Mouse (Mus musculus) forebrain, postnatal 0 days (tissue): Measurements from ENCODE around the gene Il21r. TPM values are rescaled to one million over a fixed set of nuclear protein-coding genes. Genes with fewer than 3 reads are reported as not detected.

ENCODE experiments used
- ATAC-seq: fragments of 200-750 bp; cut with Nextera tagmentation; 2 replicates; pipeline ENCODE4 v1.8.0; 2017; ENCODE audit warnings: mild to moderate bottlenecking, moderate library complexity
- DNase-seq: peaks from one replicate; pipeline ENCODE4 v3.0.0-alpha.2; 2015
- H3K27ac ChIP-seq: fragments of 300-500 bp; sonication (generic); 2 replicates; pipeline ENCODE4 v1.5.1; 2014; ENCODE audit warnings: low read depth, mild to moderate bottlenecking, antibody characterized with exemption, low read length, moderate library complexity, mixed read lengths
- H3K27me3 ChIP-seq: fragments of 300-500 bp; sonication (generic); 2 replicates; pipeline ENCODE4 v1.6.1; 2014; ENCODE audit warnings: mild to moderate bottlenecking, low read length, mixed read lengths; ENCODE audit not compliant: insufficient read depth
- H3K36me3 ChIP-seq: fragments of 300-500 bp; sonication (generic); 2 replicates; pipeline ENCODE4 v1.6.1; 2014; ENCODE audit warnings: mild to moderate bottlenecking, moderate library complexity; ENCODE audit not compliant: insufficient read depth
- H3K4me1 ChIP-seq: fragments of 300-500 bp; sonication (generic); 2 replicates; pipeline ENCODE4 v1.6.1; 2014; ENCODE audit warnings: antibody characterized with exemption; ENCODE audit not compliant: insufficient read depth
- H3K4me2 ChIP-seq: fragments of 300-500 bp; sonication (generic); 2 replicates; pipeline ENCODE4 v1.6.1; 2014; ENCODE audit warnings: low read depth, mild to moderate bottlenecking, moderate library complexity
- H3K4me3 ChIP-seq: fragments of 300-500 bp; sonication (generic); 2 replicates; pipeline ENCODE4 v1.5.1; 2014; ENCODE audit warnings: low read depth, low read length, mixed read lengths
- H3K9ac ChIP-seq: fragments of 300-500 bp; sonication (generic); 2 replicates; pipeline ENCODE4 v1.6.1; 2014; ENCODE audit warnings: mild to moderate bottlenecking
- H3K9me3 ChIP-seq: fragments of 300-500 bp; sonication (generic); 2 replicates; pipeline ENCODE4 v1.6.1; 2016; ENCODE audit warnings: low read length
- CTCF ChIP-seq: sonication (generic); IDR thresholded peaks from 2 replicates; pipeline ENCODE4 v1.5.1; 2016; ENCODE audit warnings: antibody characterized with exemption, control low read depth, low read depth
- WGBS: fragments of 180-500 bp; shearing (Covaris S2); extraction: QIAGEN DNeasy Blood & Tissue Kit; methylation state at CpG from one replicate; pipeline ENCODE4 v1.1.7; 2014; 5-methylcytosine and 5-hydroxymethylcytosine counted together
- polyA plus RNA-seq: library from polyadenylated mRNA; unstranded; fragments of >200 nt; fragmentation: Nextera tagmentation; extraction: Ambion mirVana; gene quantifications from 2 replicates; pipeline ENCODE4 v1.2.1, GENCODE M21; 2015
- total RNA-seq: library from RNA; depleted of rRNA; stranded (reverse); fragments of >200 nt; gene quantifications from 2 replicates; pipeline ENCODE4 v1.2.3, GENCODE M21; 2014; rRNA removed

The Il21r gene
- total RNA-seq (0.95 and 1.2 TPM in 2 replicates), polyA plus RNA-seq (0.21 and 0.23 TPM in 2 replicates)

GRCm38 (mm10) chr7:125603185-125603631, at the start of gene Il21r:
Il21r (plus strand) TSS chr7:125603429.
- no peaks in the 10 kb centered on the region for H3K4me1 ChIP-seq
- no peaks in the 10 kb centered on the region for H3K36me3 ChIP-seq
- TF ChIP-seq CTCF: no peak
- ATAC-seq (no peak), DNase-seq (no peak)
- no peak within 1 kb of the TSS for H3K4me2 ChIP-seq
- H3K9ac ChIP-seq: no peak within 1 kb of the TSS
- no peak within 1 kb of the TSS for H3K27ac ChIP-seq
- H3K4me3 ChIP-seq: no peak within 1 kb of the TSS
- no peaks in the 10 kb centered on the region for H3K27me3 ChIP-seq
- H3K9me3 ChIP-seq: no peaks in the 10 kb centered on the region
- 84% methylated on average over 11 of the region's 11 CpGs for WGBS

GRCm38 (mm10) chr7:125553653-125554428, 49.4 kb upstream of the Il21r start:
- no peak for TF ChIP-seq CTCF
- 0 out of 2 replicates have a peak overlapping the region, but pooled peaks have one; percentile 98 for H3K4me2 ChIP-seq
- H3K36me3 ChIP-seq: no peaks in the 10 kb centered on the region
- H3K4me1 ChIP-seq: peaks cover 11% of the 10 kb centered on the region; the same call in 1 of the 2 replicates
- H3K27ac ChIP-seq: no peak overlapping the region
- H3K4me3 ChIP-seq: no peak overlapping the region
- 82% methylated on average over 13 of the region's 13 CpGs for WGBS
- no peaks in the 10 kb centered on the region for H3K9me3 ChIP-seq
- H3K27me3 ChIP-seq: peaks cover 16% of the 10 kb centered on the region
- DNase-seq (no peak), ATAC-seq (no peak)
- no peak overlapping the region for H3K9ac ChIP-seq

DNA sequence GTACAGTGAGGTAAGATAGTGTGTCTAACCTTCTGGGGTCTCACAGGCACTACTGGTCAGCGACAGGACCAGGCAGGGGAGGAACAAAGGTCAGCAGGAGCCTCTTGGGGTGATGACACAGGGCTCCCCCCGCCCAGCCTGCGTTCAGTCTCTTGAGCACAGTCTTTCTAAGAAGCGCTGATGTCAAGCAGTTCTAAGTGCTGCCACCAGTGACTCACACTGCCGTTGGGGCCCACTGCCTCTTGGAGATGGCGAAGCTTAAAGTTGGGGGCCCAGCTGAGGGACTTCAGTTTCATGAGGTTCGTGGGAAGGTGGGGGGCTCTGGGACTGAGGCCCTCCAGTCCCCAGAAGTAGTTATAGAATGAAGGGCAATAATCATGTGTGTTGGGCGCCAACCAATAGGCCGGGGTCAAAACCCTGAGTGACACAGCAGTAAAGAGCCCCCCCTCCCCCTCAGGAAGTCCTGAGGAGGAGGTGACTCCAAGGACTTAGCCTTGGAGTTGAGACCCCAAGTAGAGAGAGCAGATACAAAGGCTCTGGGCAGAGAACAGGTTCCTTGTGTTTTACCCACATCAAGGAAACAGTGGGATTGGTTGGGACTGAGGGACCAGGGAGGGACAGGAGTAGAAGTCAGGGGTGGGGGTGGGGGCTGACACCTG, 48.6 kb upstream of the Il21r start:
- 94% methylated on average over 9 of the region's 9 CpGs for WGBS

GRCm38 (mm10) chr7:125555351-125555872, 47.8 kb upstream of the Il21r start:
- WGBS: 82% methylated on average over 7 of the region's 7 CpGs
- Histone ChIP-seq H3K9me3 (no peaks in the 10 kb centered on the region), H3K4me1 (peaks cover 11% of the 10 kb centered on the region; the same call in 1 of the 2 replicates), H3K9ac (no peak overlapping the region), H3K27ac (no peak overlapping the region), H3K4me3 (no peak overlapping the region), H3K36me3 (no peaks in the 10 kb centered on the region), H3K4me2 (no peak overlapping the region), H3K27me3 (peaks cover 16% of the 10 kb centered on the region)
- TF ChIP-seq CTCF: no peak
- ATAC-seq (no peak), DNase-seq (no peak)

More for the DNA sequence above, 48.6 kb upstream of the Il21r start:
- no peak for ATAC-seq
- Histone ChIP-seq H3K9me3 (no peaks in the 10 kb centered on the region), H3K4me2 (no peak overlapping the region), H3K4me1 (peaks cover 11% of the 10 kb centered on the region; the same call in 1 of the 2 replicates), H3K36me3 (no peaks in the 10 kb centered on the region), H3K9ac (no peak overlapping the region), H3K27ac (no peak overlapping the region), H3K27me3 (peaks cover 16% of the 10 kb centered on the region), H3K4me3 (no peak overlapping the region)
- no peak for TF ChIP-seq CTCF
- DNase-seq: no peak

- Histone ChIP-seq H3K4me3 (no peak overlapping the region), H3K27me3 (peaks cover 13% of the 10 kb centered on the region), H3K4me2 (no peak overlapping the region), H3K27ac (no peak overlapping the region), H3K36me3 (no peaks in the 10 kb centered on the region), H3K4me1 (peaks cover 11% of the 10 kb centered on the region; the same call in 1 of the 2 replicates), H3K9ac (no peak overlapping the region), H3K9me3 (no peaks in the 10 kb centered on the region)
- DNase-seq (no peak), ATAC-seq (no peak)
- WGBS: 86% methylated on average over 4 of the region's 4 CpGs
- no peak for TF ChIP-seq CTCF
Measured at GRCm38 (mm10) chr7:125556096-125556495, 47.1 kb upstream of the Il21r start.

DNA sequence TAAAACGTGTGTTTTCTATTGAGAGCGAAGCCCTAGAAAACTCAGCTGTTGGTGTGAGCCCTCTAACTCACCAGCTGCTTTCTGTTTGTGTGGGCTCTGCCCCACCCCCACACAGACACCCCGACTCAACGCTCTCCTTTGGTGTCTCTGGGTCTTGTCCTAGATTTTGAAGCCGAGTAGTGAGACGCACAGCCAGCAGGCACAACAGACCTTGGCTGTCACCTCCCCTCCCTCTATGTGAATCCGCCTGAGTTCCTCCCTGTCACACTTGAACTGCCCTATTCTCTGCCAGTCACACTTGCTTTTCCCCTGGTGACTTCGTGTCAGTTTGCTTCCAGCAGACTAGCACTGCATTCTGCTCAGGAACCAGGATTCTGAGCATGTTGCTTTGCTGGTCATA, 46.4 kb upstream of the Il21r start:
- peaks cover 13% of the 10 kb centered on the region for H3K27me3 ChIP-seq
- no peaks in the 10 kb centered on the region for H3K36me3 ChIP-seq
- no peak overlapping the region for H3K9ac ChIP-seq
- no peak overlapping the region for H3K4me2 ChIP-seq
- no peak for TF ChIP-seq CTCF
- no peak overlapping the region for H3K27ac ChIP-seq
- ATAC-seq (no peak), DNase-seq (no peak)
- no peaks in the 10 kb centered on the region for H3K9me3 ChIP-seq
- 64% methylated on average over 8 of the region's 8 CpGs for WGBS
- H3K4me3 ChIP-seq: no peak overlapping the region
- peaks cover 5% of the 10 kb centered on the region; the same call in 1 of the 2 replicates for H3K4me1 ChIP-seq

DNA sequence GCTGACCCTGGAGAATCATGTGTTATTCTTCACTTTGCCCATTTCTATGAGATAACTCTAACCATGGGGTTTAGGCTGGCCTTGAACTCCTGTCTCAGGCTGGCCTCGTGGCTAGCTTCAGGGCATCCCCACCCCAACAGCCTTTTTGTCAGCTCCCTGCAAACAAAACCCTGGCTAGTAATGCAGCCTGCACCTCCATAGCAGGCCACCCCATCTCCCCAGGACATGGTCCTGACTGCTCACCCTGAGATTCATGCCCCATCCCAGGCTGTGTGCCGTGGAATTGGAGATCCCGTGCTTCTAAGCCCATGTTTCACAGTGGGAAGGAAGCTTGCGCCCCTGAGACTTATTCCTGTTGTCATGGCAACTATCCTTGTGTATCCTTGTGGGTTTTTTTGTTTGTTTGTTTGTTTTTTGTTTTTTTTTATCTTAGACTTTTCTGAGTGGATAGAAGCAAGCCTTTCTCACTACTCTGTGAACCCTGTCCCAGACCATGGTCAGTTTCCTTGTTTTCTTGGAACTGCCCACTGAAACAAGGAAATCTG, 44.8 kb upstream of the Il21r start:
- ATAC-seq (no peak), DNase-seq (no peak)
- Histone ChIP-seq H3K36me3 (no peaks in the 10 kb centered on the region), H3K4me3 (no peak overlapping the region), H3K27me3 (peaks cover 2% of the 10 kb centered on the region; the same call in 1 of the 2 replicates), H3K4me1 (no peaks in the 10 kb centered on the region), H3K4me2 (no peak overlapping the region), H3K9me3 (no peaks in the 10 kb centered on the region), H3K27ac (no peak overlapping the region), H3K9ac (no peak overlapping the region)
- 67% methylated on average over 4 of the region's 4 CpGs for WGBS
- no peak for TF ChIP-seq CTCF
